Mouse (Mus musculus) heart, postnatal 0 days (tissue): ENCODE measurements around the gene Sec14l4. TPM values are rescaled to one million over a fixed set of nuclear protein-coding genes. Genes with fewer than 3 reads are reported as not detected.

Experiments used
- ATAC-seq: fragments of 200-750 bp; cut with Nextera tagmentation; 2 replicates; pipeline ENCODE4 v1.8.0; 2017; ENCODE audit warnings: low read depth, moderate number of reproducible peaks, moderate library complexity; ENCODE audit not compliant: insufficient read depth
- DNase-seq: peaks from one replicate; pipeline ENCODE4 v3.0.0-alpha.2; 2016; ENCODE audit warnings: low spot score
- H3K27ac ChIP-seq: fragments of 300-500 bp; sonication (generic); 2 replicates; pipeline ENCODE4 v1.5.1; 2014; ENCODE audit warnings: low read depth, mild to moderate bottlenecking
- H3K27me3 ChIP-seq: fragments of 300-500 bp; sonication (generic); 2 replicates; pipeline ENCODE4 v1.6.1; 2014; ENCODE audit warnings: low read length, mixed read lengths; ENCODE audit not compliant: control insufficient read depth, insufficient read depth
- H3K36me3 ChIP-seq: fragments of 300-500 bp; sonication (generic); replicated peaks from 2 replicates; pipeline ENCODE4 v1.6.1; 2014; ENCODE audit warnings: low read length, mixed read lengths; ENCODE audit not compliant: control insufficient read depth, insufficient read depth
- H3K4me1 ChIP-seq: fragments of 300-500 bp; sonication (generic); 2 replicates; pipeline ENCODE4 v1.6.1; 2014; ENCODE audit warnings: antibody characterized with exemption; ENCODE audit not compliant: control insufficient read depth, insufficient read depth
- H3K4me2 ChIP-seq: fragments of 300-500 bp; sonication (generic); 2 replicates; pipeline ENCODE4 v1.6.1; 2014; ENCODE audit warnings: low read depth, mild to moderate bottlenecking, low read length, moderate library complexity
- H3K4me3 ChIP-seq: fragments of 300-500 bp; sonication (generic); 2 replicates; pipeline ENCODE4 v1.5.1; 2014; ENCODE audit warnings: low read depth, low read length
- H3K9ac ChIP-seq: fragments of 300-500 bp; sonication (generic); replicated peaks from 2 replicates; pipeline ENCODE4 v1.6.1; 2014; ENCODE audit warnings: low read depth, low read length, mixed read lengths
- H3K9me3 ChIP-seq: fragments of 300-500 bp; sonication (generic); replicated peaks from 2 replicates; pipeline ENCODE4 v1.6.1; 2016; ENCODE audit warnings: low read length; ENCODE audit not compliant: control insufficient read depth
- CTCF ChIP-seq: IDR thresholded peaks from 2 replicates; pipeline ENCODE4 v1.5.1; 2016; ENCODE audit warnings: antibody characterized with exemption, control low read depth, low read depth
- EP300 ChIP-seq: IDR thresholded peaks from 2 replicates; pipeline ENCODE4 v1.6.1; 2016; ENCODE audit warnings: antibody characterized with exemption, low read depth
- WGBS: fragments of 180-500 bp; shearing (Covaris S2); extraction: QIAGEN DNeasy Blood & Tissue Kit; methylation state at CpG from one replicate; pipeline ENCODE4 v1.1.7; 2014; 5-methylcytosine and 5-hydroxymethylcytosine counted together
- polyA plus RNA-seq: library from polyadenylated mRNA; unstranded; fragments of >200 nt; fragmentation: Nextera tagmentation; extraction: Ambion mirVana; gene quantifications from 2 replicates; pipeline ENCODE4 v1.2.1, GENCODE M21; 2015
- total RNA-seq: library from RNA; depleted of rRNA; stranded (reverse); fragments of >200 nt; gene quantifications from 2 replicates; pipeline ENCODE4 v1.2.3, GENCODE M21; 2014; ENCODE audit warnings: low replicate concordance; rRNA removed

Gene Sec14l4
- total RNA-seq (not detected in 2 replicates), polyA plus RNA-seq (0.14 TPM in 1 of 2 replicates, not detected in the other)

- H3K36me3 ChIP-seq: no peaks in the 10 kb centered on the region
- no peak within 1 kb of the TSS for H3K27ac ChIP-seq
- no peak for ATAC-seq
- no peak within 1 kb of the TSS for H3K4me3 ChIP-seq
- DNase-seq: no peak
- no peak for TF ChIP-seq CTCF
- TF ChIP-seq EP300: no peak
- H3K27me3 ChIP-seq: peaks cover 7% of the 10 kb centered on the region; the same call in 1 of the 2 replicates
- WGBS: 29% methylated on average over 16 of the region's 16 CpGs
- no peaks in the 10 kb centered on the region for H3K9me3 ChIP-seq
- no peaks in the 10 kb centered on the region for H3K4me1 ChIP-seq
- H3K4me2 ChIP-seq: no peak within 1 kb of the TSS
- H3K9ac ChIP-seq: no peak within 1 kb of the TSS
Observed at GRCm38 (mm10) chr11:4031126-4031941, at the start of gene Sec14l4. TSS of gene Sec14l4 (plus strand) at chr11:4031462.

DNA sequence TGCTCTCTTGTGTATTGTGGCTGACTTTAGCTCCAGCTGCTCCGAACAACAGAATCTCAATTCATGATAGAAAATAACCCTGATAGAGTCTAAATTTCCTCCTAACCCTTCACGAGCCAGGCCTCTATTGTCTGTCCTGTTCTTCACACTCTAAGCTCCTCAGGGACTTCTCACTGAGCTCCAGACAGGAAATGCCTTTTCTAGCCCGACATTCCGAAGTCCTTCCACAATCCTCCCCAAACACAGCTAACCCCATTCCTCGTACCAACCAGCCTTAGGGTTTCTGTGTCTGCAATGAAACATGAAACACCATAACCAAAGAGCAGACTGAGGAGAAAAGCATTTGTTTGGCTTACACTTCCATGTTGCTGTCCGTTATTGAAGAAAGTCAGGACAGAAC lies 49.7 kb upstream of the Sec14l4 start:
- Histone ChIP-seq H3K4me1 (0 out of 2 replicates have a peak, but pooled peaks cover 4% of the 10 kb centered on the region), H3K27ac (no peak overlapping the region), H3K9me3 (no peaks in the 10 kb centered on the region), H3K36me3 (peaks cover 39% of the 10 kb centered on the region), H3K4me2 (no peak overlapping the region), H3K27me3 (peaks cover 19% of the 10 kb centered on the region), H3K9ac (no peak overlapping the region), H3K4me3 (no peak overlapping the region)
- no peak for ATAC-seq
- DNase-seq: peak; percentile 20
- WGBS: 46% methylated on average over 6 of the region's 6 CpGs
- no peak for TF ChIP-seq CTCF
- TF ChIP-seq EP300: no peak

DNA sequence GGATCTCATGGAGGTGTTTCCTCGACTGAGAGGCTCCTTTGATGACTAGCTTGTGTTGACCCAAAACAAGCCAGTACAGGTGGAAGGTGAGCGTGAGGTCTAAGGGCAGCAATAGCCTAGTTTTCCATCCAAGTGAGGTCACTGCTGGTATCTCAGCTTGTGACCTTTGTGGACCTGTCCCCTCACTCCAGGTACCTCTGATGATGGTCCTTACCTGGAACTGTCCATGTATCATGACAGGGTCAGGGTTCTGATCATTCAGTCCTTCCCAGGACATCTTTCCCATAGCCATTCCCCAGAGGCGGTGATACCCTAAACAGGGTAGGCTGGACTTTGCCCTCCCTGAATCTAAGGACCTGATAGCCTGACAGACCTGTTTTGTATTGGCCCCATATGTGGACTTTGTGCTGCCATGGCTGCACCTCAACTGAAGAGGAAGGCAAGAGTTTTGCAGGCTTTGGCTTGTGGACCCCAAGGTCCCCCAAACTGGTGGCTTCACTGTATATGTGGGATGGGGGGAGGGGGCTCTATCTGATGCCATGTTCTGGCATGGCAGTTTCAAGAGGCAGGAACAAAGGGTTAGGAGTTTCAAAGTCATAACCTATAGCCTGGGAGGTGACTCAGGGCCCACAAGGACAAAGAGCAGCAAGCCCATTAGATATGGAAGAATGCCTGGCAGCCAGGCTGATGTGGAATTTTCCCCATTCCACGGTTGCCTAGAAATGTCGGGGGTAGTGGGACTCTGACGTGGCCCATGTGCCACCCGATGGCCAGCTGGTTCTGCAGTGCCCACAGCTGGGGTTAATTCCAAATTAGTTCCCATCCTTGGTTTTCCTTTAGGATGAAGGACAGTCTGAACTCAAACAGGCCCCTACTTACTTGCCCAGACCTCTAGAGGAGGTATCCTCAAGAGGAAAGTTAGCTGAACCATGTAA lies 48.7 kb upstream of the Sec14l4 start:
- TF ChIP-seq CTCF (no peak), EP300 (no peak)
- no peaks in the 10 kb centered on the region for H3K9me3 ChIP-seq

DNA sequence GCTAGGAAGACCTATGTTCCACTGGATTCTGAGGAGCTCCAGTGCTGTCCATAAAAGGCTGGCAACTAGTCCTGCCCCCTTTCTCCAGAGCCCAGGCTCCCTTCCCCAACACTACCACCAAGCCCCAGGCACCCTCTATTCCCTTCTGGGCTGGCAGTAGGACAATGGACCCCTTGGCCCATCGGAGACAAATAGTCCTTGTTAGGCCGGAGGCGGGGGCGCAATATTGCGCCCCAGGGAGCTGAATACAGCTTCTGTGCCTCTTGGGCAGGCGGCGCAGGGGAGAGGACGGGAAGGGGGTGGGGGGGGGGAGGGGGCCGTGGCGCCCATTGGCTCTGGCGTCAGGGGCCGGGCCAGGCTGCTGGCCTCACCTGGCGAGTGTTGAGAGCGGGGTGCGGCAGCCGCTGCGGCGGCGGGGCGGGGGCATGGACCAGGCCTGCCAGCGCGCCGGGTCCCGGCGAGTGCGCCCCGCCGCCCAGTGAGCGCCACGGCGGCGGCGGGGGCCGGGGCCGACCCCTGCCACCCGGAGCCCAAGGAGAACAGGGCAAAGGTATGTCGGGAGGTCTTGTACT lies 47.9 kb upstream of the Sec14l4 start, which contains the start of gene Gal3st1:
Gal3st1 (plus strand) TSS at position 346 of the 572 bp plus-strand sequence.
- Histone ChIP-seq H3K36me3 (peaks cover 20% of the 10 kb centered on the region), H3K27me3 (peaks cover 19% of the 10 kb centered on the region), H3K9ac (no peak within 1 kb of the TSS; the same call in 1 of the 2 replicates), H3K9me3 (no peaks in the 10 kb centered on the region), H3K4me3 (peak within 1 kb of the TSS; percentile 37), H3K27ac (no peak within 1 kb of the TSS), H3K4me2 (peak within 1 kb of the TSS; percentile 62), H3K4me1 (0 out of 2 replicates have a peak, but pooled peaks cover 4% of the 10 kb centered on the region)
- no peak for DNase-seq
- WGBS: 4% methylated on average over 28 of the region's 37 CpGs
- no peak for TF ChIP-seq EP300
- TF ChIP-seq CTCF: no peak
- peak; percentile 33; the same call in 1 of the 2 replicates for ATAC-seq

More for the DNA sequence above, 48.7 kb upstream of the Sec14l4 start:
- ATAC-seq (no peak), DNase-seq (no peak)
- Histone ChIP-seq H3K27me3 (peaks cover 19% of the 10 kb centered on the region), H3K9ac (no peak overlapping the region), H3K27ac (no peak overlapping the region), H3K4me1 (0 out of 2 replicates have a peak, but pooled peaks cover 4% of the 10 kb centered on the region), H3K36me3 (peaks cover 29% of the 10 kb centered on the region), H3K4me2 (no peak overlapping the region), H3K4me3 (no peak overlapping the region)
- 52% methylated on average over 7 of the region's 7 CpGs for WGBS
